Mouse (Mus musculus) embryo, embryonic 11.5 days (tissue): ENCODE measurements at regions not wholly inside any gene's neighbourhood (a gene's known extent, or its start where the extent isn't known, plus 50 kb on each side); places are given as distances from the start of the nearest gene placed in this dataset.

Experiments used
- DNase-seq: peaks from one replicate; pipeline ENCODE4 v3.0.0-alpha.2; 2012; ENCODE audit warnings: low read depth, low spot score

- no peak for DNase-seq
Observed at GRCm38 (mm10) chr12:25235071-25235470, 138.1 kb upstream of the Id2 start.

GRCm38 (mm10) chr12:25234636-25235035 lies 137.7 kb upstream of the Id2 start:
- no peak for DNase-seq

GRCm38 (mm10) chr12:25233027-25233535 lies 136.1 kb upstream of the Id2 start:
- no peak for DNase-seq

GRCm38 (mm10) chr12:25232358-25233026 lies 135.6 kb upstream of the Id2 start:
- no peak for DNase-seq

- no peak for DNase-seq
Observed at GRCm38 (mm10) chr12:25228708-25229107, 131.8 kb upstream of the Id2 start.

GRCm38 (mm10) chr12:25227736-25228135 lies 130.8 kb upstream of the Id2 start:
- DNase-seq = no peak

GRCm38 (mm10) chr12:25224644-25225043 lies 127.7 kb upstream of the Id2 start:
- DNase-seq = no peak

GRCm38 (mm10) chr12:25224201-25224600 lies 127.3 kb upstream of the Id2 start:
- no peak for DNase-seq

- no peak for DNase-seq
Observed at GRCm38 (mm10) chr12:25223539-25223938, 126.6 kb upstream of the Id2 start.

- DNase-seq = no peak
Observed at GRCm38 (mm10) chr12:25220780-25221106, 123.8 kb upstream of the Id2 start.

- no peak for DNase-seq
Observed at GRCm38 (mm10) chr12:25220096-25220779, 123.3 kb upstream of the Id2 start.

- DNase-seq = no peak
Observed at GRCm38 (mm10) chr12:25219546-25219945, 122.6 kb upstream of the Id2 start.

- no peak for DNase-seq
Observed at GRCm38 (mm10) chr12:25216792-25217516, 120.0 kb upstream of the Id2 start.

- DNase-seq = no peak
Observed at GRCm38 (mm10) chr12:25215266-25215665, 118.3 kb upstream of the Id2 start.

- DNase-seq = no peak
Observed at GRCm38 (mm10) chr12:25213782-25214478, 117.0 kb upstream of the Id2 start.

GRCm38 (mm10) chr12:25211331-25211730 lies 114.4 kb upstream of the Id2 start:
- no peak for DNase-seq

- DNase-seq = no peak
Observed at GRCm38 (mm10) chr12:25210597-25210996, 113.7 kb upstream of the Id2 start.

GRCm38 (mm10) chr12:25209333-25209728 lies 112.4 kb upstream of the Id2 start:
- DNase-seq = no peak

- no peak for DNase-seq
Observed at GRCm38 (mm10) chr12:25208670-25209332, 111.9 kb upstream of the Id2 start.

GRCm38 (mm10) chr12:25203371-25204067 lies 106.6 kb upstream of the Id2 start:
- no peak for DNase-seq

GRCm38 (mm10) chr12:25200161-25200560 lies 103.2 kb upstream of the Id2 start:
- no peak for DNase-seq
